Mouse (Mus musculus) forebrain, embryonic 13.5 days (tissue): ENCODE measurements around the gene Dennd4b. TPM values are rescaled to one million over a fixed set of nuclear protein-coding genes. Genes with fewer than 3 reads are reported as not detected.
"Not testable (repeated sequence)": the region's sequence is repeated elsewhere in the genome, so short reads cannot be mapped to it uniquely, and the experiment has no call there.

ENCODE experiments used
- ATAC-seq: fragments of 200-750 bp; cut with Nextera tagmentation; 2 replicates; pipeline ENCODE4 v1.8.0; 2017
- H3K27ac ChIP-seq: fragments of 300-500 bp; sonication (generic); 2 replicates; pipeline ENCODE4 v1.5.1; 2015; ENCODE audit warnings: inconsistent platforms, mild to moderate bottlenecking, moderate library complexity
- H3K27me3 ChIP-seq: fragments of 300-500 bp; sonication (generic); 2 replicates; pipeline ENCODE4 v1.6.1; 2015; ENCODE audit warnings: mild to moderate bottlenecking, inconsistent platforms
- H3K36me3 ChIP-seq: fragments of 300-500 bp; sonication (generic); 2 replicates; pipeline ENCODE4 v1.6.1; 2015; ENCODE audit warnings: mild to moderate bottlenecking, inconsistent platforms; ENCODE audit not compliant: poor library complexity, severe bottlenecking
- H3K4me1 ChIP-seq: fragments of 300-500 bp; sonication (generic); 2 replicates; pipeline ENCODE4 v1.6.1; 2015; ENCODE audit warnings: inconsistent platforms
- H3K4me2 ChIP-seq: fragments of 300-500 bp; sonication (generic); 2 replicates; pipeline ENCODE4 v1.6.1; 2015; ENCODE audit warnings: inconsistent platforms, mild to moderate bottlenecking, moderate library complexity
- H3K4me3 ChIP-seq: fragments of 300-500 bp; sonication (generic); 2 replicates; pipeline ENCODE4 v1.5.1; 2015; ENCODE audit warnings: mild to moderate bottlenecking, inconsistent platforms
- H3K9ac ChIP-seq: fragments of 300-500 bp; sonication (generic); 2 replicates; pipeline ENCODE4 v1.6.1; 2015; ENCODE audit warnings: mild to moderate bottlenecking, inconsistent platforms
- H3K9me3 ChIP-seq: fragments of 300-500 bp; sonication (generic); replicated peaks from 2 replicates; pipeline ENCODE4 v1.6.1; 2016; ENCODE audit warnings: inconsistent platforms
- WGBS: fragments of 180-500 bp; shearing (Covaris S2); methylation state at CpG from one replicate; pipeline ENCODE4 v1.1.7; 2015; 5-methylcytosine and 5-hydroxymethylcytosine counted together
- polyA plus RNA-seq: library from polyadenylated mRNA; unstranded; fragments of >200 nt; fragmentation: Nextera tagmentation; extraction: Ambion mirVana; gene quantifications from 2 replicates; pipeline ENCODE4 v1.2.1, GENCODE M21; 2015

The Dennd4b gene
- polyA plus RNA-seq, 1 experiment from 2014 or later = 3.1 TPM

GRCm38 (mm10) chr3:90241669-90242358, 23.2 kb upstream of the Dennd4b start:
- no peaks in the 10 kb centered on the region for H3K9me3 ChIP-seq
- no peak overlapping the region for H3K4me2 ChIP-seq
- peaks cover 17% of the 10 kb centered on the region for H3K4me1 ChIP-seq
- H3K9ac ChIP-seq = no peak overlapping the region
- no peak overlapping the region for H3K4me3 ChIP-seq
- no peak for ATAC-seq
- peaks cover 3% of the 10 kb centered on the region; the same call in 1 of the 2 replicates for H3K36me3 ChIP-seq
- H3K27ac ChIP-seq = no peak overlapping the region
- WGBS = 82% methylated on average over 10 of the region's 10 CpGs
- H3K27me3 ChIP-seq = no peaks in the 10 kb centered on the region

GRCm38 (mm10) chr3:90242984-90243775, 21.8 kb upstream of the Dennd4b start, which contains the start of gene Creb3l4:
Gene Creb3l4, minus strand, starts transcription at chr3:90243512.
- no peaks in the 10 kb centered on the region for H3K27me3 ChIP-seq
- peak within 1 kb of the TSS; percentile 65 for H3K27ac ChIP-seq
- H3K9me3 ChIP-seq = no peaks in the 10 kb centered on the region
- no peaks in the 10 kb centered on the region for H3K36me3 ChIP-seq
- 3% methylated on average over 19 of the region's 19 CpGs for WGBS
- peak within 1 kb of the TSS; percentile 65 for H3K4me2 ChIP-seq
- H3K4me1 ChIP-seq = peaks cover 20% of the 10 kb centered on the region
- peak within 1 kb of the TSS; percentile 33 for H3K4me3 ChIP-seq
- peak within 1 kb of the TSS; percentile 55 for H3K9ac ChIP-seq
- ATAC-seq = peak; percentile 77

DNA sequence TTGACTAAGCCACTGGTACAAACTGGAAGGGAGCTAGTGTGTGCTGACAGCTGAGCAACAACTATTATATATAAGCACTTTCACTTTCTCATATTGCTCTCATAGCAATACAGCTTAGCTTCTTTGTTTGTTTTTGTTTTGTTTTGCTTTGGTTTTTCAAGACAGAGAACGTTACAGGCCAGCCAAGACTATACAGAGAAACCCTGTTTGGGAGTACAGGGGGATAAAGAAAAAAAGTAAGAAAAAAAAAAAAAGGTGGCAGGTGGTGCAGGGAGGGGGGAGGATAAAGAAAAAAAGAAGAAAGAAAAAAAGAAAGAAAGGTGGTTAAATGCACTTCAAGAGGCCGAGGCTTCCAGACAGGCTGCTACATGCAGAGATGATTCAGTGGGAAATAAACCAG, 19.6 kb upstream of the Dennd4b start:
- no peak overlapping the region for H3K4me2 ChIP-seq
- WGBS = 63% methylated on average over 2 of the region's 2 CpGs
- 0 out of 2 replicates have a peak, but pooled peaks cover under 1% of the 10 kb centered on the region for H3K36me3 ChIP-seq
- H3K9ac ChIP-seq = no peak overlapping the region
- H3K27ac ChIP-seq = no peak overlapping the region
- no peaks in the 10 kb centered on the region for H3K9me3 ChIP-seq
- no peaks in the 10 kb centered on the region for H3K27me3 ChIP-seq
- peaks cover 31% of the 10 kb centered on the region for H3K4me1 ChIP-seq
- no peak overlapping the region for H3K4me3 ChIP-seq
- no peak for ATAC-seq

- Histone ChIP-seq H3K4me1 (peaks cover 34% of the 10 kb centered on the region), H3K27ac (peak overlapping the region; percentile 77), H3K36me3 (peaks cover 15% of the 10 kb centered on the region), H3K27me3 (no peaks in the 10 kb centered on the region), H3K4me2 (peak overlapping the region; percentile 82), H3K9me3 (no peaks in the 10 kb centered on the region), H3K4me3 (peak overlapping the region; percentile 60), H3K9ac (peak overlapping the region; percentile 80)
- ATAC-seq = peak; percentile 34
- WGBS = under 1% methylated on average over 3 of the region's 3 CpGs
Measured at GRCm38 (mm10) chr3:90247630-90247959, 17.4 kb upstream of the Dennd4b start.

- H3K9me3 ChIP-seq = no peaks in the 10 kb centered on the region
- peak; percentile 96 for ATAC-seq
- peaks cover 29% of the 10 kb centered on the region for H3K4me1 ChIP-seq
- H3K27me3 ChIP-seq = no peaks in the 10 kb centered on the region
- H3K36me3 ChIP-seq = peaks cover 15% of the 10 kb centered on the region
- peak within 1 kb of the TSS; percentile 80 for H3K9ac ChIP-seq
- H3K4me3 ChIP-seq = peak within 1 kb of the TSS; percentile 60
- WGBS = 2% methylated on average over 44 of the region's 44 CpGs
- peak within 1 kb of the TSS; percentile 77 for H3K27ac ChIP-seq
- peak within 1 kb of the TSS; percentile 82 for H3K4me2 ChIP-seq
Measured at GRCm38 (mm10) chr3:90247960-90248745, 16.8 kb upstream of the Dennd4b start, which contains the start of gene Slc39a1. Gene Slc39a1, plus strand, starts transcription at chr3:90248172.

- Histone ChIP-seq H3K9ac (peak overlapping the region; percentile 80), H3K4me2 (peak overlapping the region; percentile 82), H3K9me3 (no peaks in the 10 kb centered on the region), H3K4me1 (peaks cover 25% of the 10 kb centered on the region), H3K27ac (peak overlapping the region; percentile 77), H3K36me3 (peaks cover 15% of the 10 kb centered on the region), H3K27me3 (no peaks in the 10 kb centered on the region), H3K4me3 (peak overlapping the region; percentile 60)
- 5% methylated on average over 10 of the region's 10 CpGs for WGBS
- ATAC-seq = no peak
Measured at GRCm38 (mm10) chr3:90248746-90249100, 16.3 kb upstream of the Dennd4b start.

DNA sequence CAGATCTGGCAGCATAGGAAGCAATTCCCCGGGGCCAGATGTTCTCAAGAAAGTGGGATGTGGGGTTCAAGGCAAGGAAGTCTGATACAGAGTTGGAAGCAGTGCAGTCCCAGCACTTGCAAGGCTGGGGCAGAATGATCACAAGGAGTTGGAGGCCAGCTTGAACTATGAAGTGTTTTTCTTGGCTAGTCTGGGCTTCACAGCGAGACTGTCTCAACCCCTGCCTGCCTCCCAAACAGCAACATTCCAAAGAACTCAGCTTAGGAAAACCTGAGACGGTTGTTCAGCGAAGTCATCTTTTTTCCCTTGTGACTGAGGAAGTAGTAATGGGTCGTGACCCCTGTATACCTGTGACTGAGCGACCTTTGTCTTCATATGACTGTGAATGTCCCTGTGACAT, 14.2 kb upstream of the Dennd4b start:
- Histone ChIP-seq H3K4me3 (no peak overlapping the region), H3K27ac (no peak overlapping the region), H3K9me3 (no peaks in the 10 kb centered on the region), H3K36me3 (peaks cover 15% of the 10 kb centered on the region), H3K9ac (no peak overlapping the region), H3K4me1 (peaks cover 30% of the 10 kb centered on the region), H3K27me3 (no peaks in the 10 kb centered on the region), H3K4me2 (no peak overlapping the region)
- ATAC-seq = no peak
- 90% methylated on average over 6 of the region's 6 CpGs for WGBS

GRCm38 (mm10) chr3:90251731-90252226, 13.2 kb upstream of the Dennd4b start:
- H3K36me3 ChIP-seq = peaks cover 15% of the 10 kb centered on the region
- H3K4me3 ChIP-seq, H3K27ac ChIP-seq, H3K4me2 ChIP-seq, H3K9ac ChIP-seq, ATAC-seq, H3K27me3 ChIP-seq, H3K9me3 ChIP-seq: not testable (repeated sequence)
- peaks cover 37% of the 10 kb centered on the region for H3K4me1 ChIP-seq
- 93% methylated on average over 9 of the region's 12 CpGs for WGBS

GRCm38 (mm10) chr3:90252659-90253058, 12.3 kb upstream of the Dennd4b start:
- ATAC-seq, H3K4me3 ChIP-seq, H3K9ac ChIP-seq, H3K27me3 ChIP-seq, H3K9me3 ChIP-seq, H3K27ac ChIP-seq, H3K4me2 ChIP-seq: not testable (repeated sequence)
- 97% methylated on average over 2 of the region's 2 CpGs for WGBS
- peaks cover 34% of the 10 kb centered on the region for H3K4me1 ChIP-seq
- H3K36me3 ChIP-seq = peaks cover 22% of the 10 kb centered on the region

DNA sequence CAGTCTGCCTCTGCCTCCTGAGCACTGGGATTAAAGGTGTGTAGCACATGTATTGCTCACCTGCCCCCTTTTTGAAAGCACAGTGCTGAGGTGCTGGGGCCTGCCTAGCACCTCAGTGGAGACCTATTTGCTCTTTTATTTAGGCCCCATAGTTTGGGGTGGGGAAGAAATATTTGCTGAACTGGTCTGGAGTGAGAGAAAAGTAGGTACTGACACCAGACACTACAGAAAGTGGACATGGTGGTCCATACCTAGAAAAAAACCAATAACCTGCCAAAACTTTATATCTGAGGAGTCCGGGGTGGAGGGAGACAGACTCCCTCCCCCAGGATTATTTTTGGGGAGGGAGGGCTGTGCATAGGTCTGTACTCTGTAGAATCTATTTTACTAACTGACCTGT, 11.8 kb upstream of the Dennd4b start:
- H3K36me3 ChIP-seq = peaks cover 28% of the 10 kb centered on the region
- ATAC-seq = 0 out of 2 replicates have a peak, but pooled peaks have one; percentile 1
- H3K4me3 ChIP-seq, H3K27me3 ChIP-seq, H3K9ac ChIP-seq, H3K27ac ChIP-seq, H3K9me3 ChIP-seq: not testable (repeated sequence)
- H3K4me2 ChIP-seq = peak overlapping the region; percentile 65
- WGBS = 100% methylated on average over 1 of the region's 1 CpGs
- H3K4me1 ChIP-seq = peaks cover 34% of the 10 kb centered on the region

- peak; percentile 97 for ATAC-seq
- Histone ChIP-seq H3K27me3 (no peaks in the 10 kb centered on the region), H3K36me3 (peaks cover 34% of the 10 kb centered on the region), H3K4me2 (peak within 1 kb of the TSS; percentile 65), H3K27ac (peak within 1 kb of the TSS; percentile 74), H3K4me3 (peak within 1 kb of the TSS; percentile 89), H3K9me3 (no peaks in the 10 kb centered on the region), H3K9ac (peak within 1 kb of the TSS; percentile 92), H3K4me1 (peaks cover 30% of the 10 kb centered on the region)
- 2% methylated on average over 40 of the region's 40 CpGs for WGBS
Measured at GRCm38 (mm10) chr3:90253653-90254418, 11.1 kb upstream of the Dennd4b start, which contains the start of gene Crtc2. Gene Crtc2, plus strand, starts transcription at chr3:90254163.
